Mouse (Mus musculus) forebrain, embryonic 12.5 days (tissue): ENCODE data around the gene Gm11444. TPM values are rescaled to one million over a fixed set of nuclear protein-coding genes. Genes with fewer than 3 reads are reported as not detected.

ENCODE experiments used
- ATAC-seq: fragments of 200-750 bp; cut with Nextera tagmentation; 2 replicates; pipeline ENCODE4 v1.8.0; 2017; ENCODE audit warnings: moderate TSS enrichment; ENCODE audit not compliant: low FRiP score
- H3K27ac ChIP-seq: fragments of 300-500 bp; sonication (generic); 2 replicates; pipeline ENCODE4 v1.5.1; 2016; ENCODE audit warnings: mild to moderate bottlenecking
- H3K27me3 ChIP-seq: fragments of 300-500 bp; sonication (generic); 2 replicates; pipeline ENCODE4 v1.6.1; 2016; ENCODE audit warnings: mild to moderate bottlenecking
- H3K36me3 ChIP-seq: fragments of 300-500 bp; sonication (generic); replicated peaks from 2 replicates; pipeline ENCODE4 v1.6.1; 2016; ENCODE audit warnings: mild to moderate bottlenecking
- H3K4me1 ChIP-seq: fragments of 300-500 bp; sonication (generic); 2 replicates; pipeline ENCODE4 v1.6.1; 2016
- H3K4me2 ChIP-seq: fragments of 300-500 bp; sonication (generic); 2 replicates; pipeline ENCODE4 v1.6.1; 2016; ENCODE audit warnings: mild to moderate bottlenecking, moderate library complexity
- H3K4me3 ChIP-seq: fragments of 300-500 bp; sonication (generic); replicated peaks from 2 replicates; pipeline ENCODE4 v1.5.1; 2016; ENCODE audit warnings: mild to moderate bottlenecking
- H3K9ac ChIP-seq: fragments of 300-500 bp; sonication (generic); 2 replicates; pipeline ENCODE4 v1.6.1; 2016; ENCODE audit warnings: mild to moderate bottlenecking
- H3K9me3 ChIP-seq: fragments of 300-500 bp; sonication (generic); 2 replicates; pipeline ENCODE4 v1.6.1; 2016
- WGBS: fragments of 180-500 bp; shearing (Covaris S2); methylation state at CpG from one replicate; pipeline ENCODE4 v1.1.7; 2016; 5-methylcytosine and 5-hydroxymethylcytosine counted together
- polyA plus RNA-seq: library from polyadenylated mRNA; unstranded; fragments of >200 nt; fragmentation: Nextera tagmentation; extraction: Ambion mirVana; gene quantifications from 2 replicates; pipeline ENCODE4 v1.2.1, GENCODE M21; 2016

Gm11444 gene
- polyA plus RNA-seq, 1 experiment from 2014 or later, result not detected

DNA sequence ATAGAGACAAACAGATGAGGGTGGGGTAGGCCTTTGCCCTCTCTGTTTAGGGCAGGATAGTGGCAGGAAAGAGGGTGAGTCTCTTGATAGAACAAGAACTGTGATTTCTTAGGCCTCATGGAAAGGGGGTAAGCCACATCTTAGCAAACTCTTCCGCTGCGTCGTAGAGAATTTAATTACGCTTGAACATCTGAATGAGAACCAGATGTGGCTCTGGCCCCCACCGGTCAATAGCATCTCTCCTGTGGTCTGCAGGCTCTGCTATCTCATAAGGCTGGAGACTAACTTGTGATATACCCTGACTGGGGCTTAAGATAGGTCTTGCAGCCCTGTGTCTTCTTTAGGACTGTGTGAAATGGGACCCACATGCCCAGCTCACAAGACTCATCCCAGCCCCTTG is 33.7 kb downstream of the Gm11444 start:
- Histone ChIP-seq H3K27me3 (peaks cover 91% of the 10 kb centered on the region), H3K27ac (no peak overlapping the region), H3K4me2 (no peak overlapping the region), H3K9ac (no peak overlapping the region), H3K36me3 (no peaks in the 10 kb centered on the region), H3K4me3 (no peak overlapping the region), H3K4me1 (peaks cover 6% of the 10 kb centered on the region), H3K9me3 (no peaks in the 10 kb centered on the region)
- no peak for ATAC-seq
- 91% methylated on average over 5 of the region's 5 CpGs for WGBS

GRCm38 (mm10) chr11:85814678-85815077 is 35.5 kb downstream of the Gm11444 start:
- no peak overlapping the region for H3K27ac ChIP-seq
- peaks cover 6% of the 10 kb centered on the region for H3K4me1 ChIP-seq
- no peak overlapping the region for H3K4me3 ChIP-seq
- ATAC-seq, result no peak
- no peaks in the 10 kb centered on the region for H3K9me3 ChIP-seq
- H3K36me3 ChIP-seq, result no peaks in the 10 kb centered on the region
- H3K9ac ChIP-seq, result no peak overlapping the region
- peaks cover 86% of the 10 kb centered on the region for H3K27me3 ChIP-seq
- 31% methylated on average over 4 of the region's 4 CpGs for WGBS
- no peak overlapping the region for H3K4me2 ChIP-seq

DNA sequence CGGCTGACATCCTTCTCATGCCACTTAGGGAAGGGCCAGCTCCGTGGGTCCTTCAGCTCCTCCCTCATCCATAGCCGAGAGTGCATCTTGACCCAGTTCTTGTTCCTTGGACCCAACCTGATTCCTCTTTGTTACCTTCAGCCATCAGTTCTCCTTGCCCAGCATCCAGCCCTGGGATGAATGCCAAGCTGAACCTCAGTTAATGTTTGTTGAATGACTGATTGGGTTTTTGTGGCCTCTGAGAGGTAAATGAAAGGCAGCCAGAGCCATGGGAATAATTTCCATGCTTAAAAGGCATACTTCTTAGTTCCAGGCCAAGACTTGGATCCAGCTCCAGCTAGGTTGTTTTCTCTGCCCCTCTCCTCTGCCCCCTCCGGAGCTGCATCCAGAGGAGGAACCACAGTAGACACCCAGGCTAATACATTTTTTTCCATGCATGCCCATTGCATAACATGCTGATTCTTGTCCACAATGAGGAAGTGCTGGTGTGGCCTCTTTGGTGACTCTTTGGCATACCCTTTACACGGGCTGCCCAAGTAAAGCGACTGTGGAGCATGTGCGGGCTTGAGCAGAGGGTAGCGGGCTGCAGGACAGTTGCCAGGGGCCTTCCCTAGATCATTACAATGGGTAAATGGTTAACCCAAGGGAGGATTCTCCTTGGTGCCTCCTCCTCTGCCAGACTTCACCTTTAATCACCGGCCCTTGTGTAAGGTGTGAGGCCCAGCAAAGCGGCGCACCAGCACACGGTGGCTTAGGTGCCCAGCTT is 37.7 kb downstream of the Gm11444 start:
- Histone ChIP-seq H3K4me3 (no peak overlapping the region), H3K4me2 (no peak overlapping the region), H3K9ac (no peak overlapping the region), H3K27me3 (peaks cover 64% of the 10 kb centered on the region), H3K9me3 (no peaks in the 10 kb centered on the region), H3K4me1 (peaks cover 6% of the 10 kb centered on the region), H3K27ac (no peak overlapping the region), H3K36me3 (no peaks in the 10 kb centered on the region)
- no peak for ATAC-seq
- WGBS, result 89% methylated on average over 12 of the region's 12 CpGs

- ATAC-seq, result no peak
- Histone ChIP-seq H3K9ac (no peak overlapping the region), H3K9me3 (no peaks in the 10 kb centered on the region), H3K4me2 (no peak overlapping the region), H3K36me3 (no peaks in the 10 kb centered on the region), H3K4me3 (no peak overlapping the region), H3K4me1 (peaks cover 6% of the 10 kb centered on the region), H3K27me3 (peaks cover 57% of the 10 kb centered on the region), H3K27ac (no peak overlapping the region)
- WGBS, result 96% methylated on average over 5 of the region's 5 CpGs
Measured at GRCm38 (mm10) chr11:85811676-85812075, 38.5 kb downstream of the Gm11444 start.

- Histone ChIP-seq H3K36me3 (no peaks in the 10 kb centered on the region), H3K27me3 (peaks cover 53% of the 10 kb centered on the region), H3K9me3 (no peaks in the 10 kb centered on the region), H3K4me3 (no peak overlapping the region), H3K27ac (no peak overlapping the region), H3K4me2 (no peak overlapping the region), H3K4me1 (peaks cover 6% of the 10 kb centered on the region), H3K9ac (no peak overlapping the region)
- 84% methylated on average over 4 of the region's 4 CpGs for WGBS
- no peak for ATAC-seq
Measured at GRCm38 (mm10) chr11:85811229-85811628, 38.9 kb downstream of the Gm11444 start.

- H3K36me3 ChIP-seq, result no peaks in the 10 kb centered on the region
- H3K4me3 ChIP-seq, result no peak overlapping the region
- no peak for ATAC-seq
- no peaks in the 10 kb centered on the region for H3K4me1 ChIP-seq
- no peak overlapping the region for H3K9ac ChIP-seq
- H3K4me2 ChIP-seq, result no peak overlapping the region
- 88% methylated on average over 11 of the region's 11 CpGs for WGBS
- no peak overlapping the region for H3K27ac ChIP-seq
- H3K9me3 ChIP-seq, result no peaks in the 10 kb centered on the region
- H3K27me3 ChIP-seq, result peaks cover 23% of the 10 kb centered on the region; the same call in 1 of the 2 replicates
Measured at GRCm38 (mm10) chr11:85807353-85807752, 42.8 kb downstream of the Gm11444 start.

- no peak for ATAC-seq
- H3K27ac ChIP-seq, result no peak overlapping the region
Measured at GRCm38 (mm10) chr11:85805779-85806178, 44.4 kb downstream of the Gm11444 start.

GRCm38 (mm10) chr11:85804048-85804447 is 46.1 kb downstream of the Gm11444 start:
- no peaks in the 10 kb centered on the region for H3K4me1 ChIP-seq
- H3K9ac ChIP-seq, result no peak overlapping the region
- no peak overlapping the region for H3K4me2 ChIP-seq
- peaks cover 9% of the 10 kb centered on the region; the same call in 1 of the 2 replicates for H3K27me3 ChIP-seq
- WGBS, result 84% methylated on average over 5 of the region's 5 CpGs
- no peak overlapping the region for H3K4me3 ChIP-seq
- H3K27ac ChIP-seq, result no peak overlapping the region
- no peak for ATAC-seq
- no peaks in the 10 kb centered on the region for H3K9me3 ChIP-seq
- H3K36me3 ChIP-seq, result no peaks in the 10 kb centered on the region

More at GRCm38 (mm10) chr11:85805779-85806178, 44.4 kb downstream of the Gm11444 start:
- H3K4me2 ChIP-seq, result no peak overlapping the region
- no peaks in the 10 kb centered on the region for H3K9me3 ChIP-seq
- no peak overlapping the region for H3K9ac ChIP-seq
- H3K4me3 ChIP-seq, result no peak overlapping the region
- H3K4me1 ChIP-seq, result no peaks in the 10 kb centered on the region
- 85% methylated on average over 1 of the region's 1 CpGs for WGBS
- H3K36me3 ChIP-seq, result no peaks in the 10 kb centered on the region
- peaks cover 15% of the 10 kb centered on the region; the same call in 1 of the 2 replicates for H3K27me3 ChIP-seq

- 89% methylated on average over 11 of the region's 11 CpGs for WGBS
- H3K9ac ChIP-seq, result no peak overlapping the region
- no peak overlapping the region for H3K4me2 ChIP-seq
- H3K4me1 ChIP-seq, result no peaks in the 10 kb centered on the region
- no peak for ATAC-seq
- no peak overlapping the region for H3K27ac ChIP-seq
- H3K36me3 ChIP-seq, result no peaks in the 10 kb centered on the region
- peaks cover 5% of the 10 kb centered on the region; the same call in 1 of the 2 replicates for H3K27me3 ChIP-seq
- H3K9me3 ChIP-seq, result no peaks in the 10 kb centered on the region
- H3K4me3 ChIP-seq, result no peak overlapping the region
Measured at GRCm38 (mm10) chr11:85800380-85800779, 49.8 kb downstream of the Gm11444 start.

DNA sequence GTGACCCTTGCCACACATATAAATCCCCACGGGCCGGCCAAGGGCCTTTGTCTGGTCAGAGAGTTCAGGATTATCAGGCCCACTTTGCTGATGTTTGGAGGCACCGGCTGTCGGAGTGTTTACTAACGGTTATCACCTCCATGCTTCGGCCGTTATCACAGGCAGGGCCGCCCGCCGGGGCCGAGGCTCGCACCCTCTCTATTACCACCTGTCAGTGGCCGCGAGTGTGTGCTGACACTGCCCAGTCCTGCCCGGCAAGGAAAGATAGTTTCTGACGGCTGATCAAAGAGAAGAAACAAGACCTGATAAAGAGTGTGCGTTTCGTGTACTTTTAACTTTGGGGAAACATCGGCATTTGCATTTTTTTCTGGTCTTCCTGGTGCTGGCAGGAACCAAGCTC is 50.3 kb downstream of the Gm11444 start:
- H3K9ac ChIP-seq, result no peak overlapping the region
- WGBS, result 82% methylated on average over 19 of the region's 19 CpGs
- H3K27ac ChIP-seq, result no peak overlapping the region
- 0 out of 2 replicates have a peak, but pooled peaks cover 3% of the 10 kb centered on the region for H3K27me3 ChIP-seq
- H3K36me3 ChIP-seq, result no peaks in the 10 kb centered on the region
- H3K4me3 ChIP-seq, result no peak overlapping the region
- no peaks in the 10 kb centered on the region for H3K9me3 ChIP-seq
- H3K4me2 ChIP-seq, result no peak overlapping the region
- no peaks in the 10 kb centered on the region for H3K4me1 ChIP-seq
- ATAC-seq, result no peak

GRCm38 (mm10) chr11:85799456-85799855 is 50.7 kb downstream of the Gm11444 start:
- no peaks in the 10 kb centered on the region for H3K4me1 ChIP-seq
- 91% methylated on average over 4 of the region's 4 CpGs for WGBS
- H3K9ac ChIP-seq, result no peak overlapping the region
- no peak overlapping the region for H3K27ac ChIP-seq
- no peak overlapping the region for H3K4me3 ChIP-seq
- no peak overlapping the region for H3K4me2 ChIP-seq
- 0 out of 2 replicates have a peak, but pooled peaks cover 3% of the 10 kb centered on the region for H3K27me3 ChIP-seq
- no peak for ATAC-seq
- no peaks in the 10 kb centered on the region for H3K9me3 ChIP-seq
- no peaks in the 10 kb centered on the region for H3K36me3 ChIP-seq
